Mouse (Mus musculus): Measurements from ENCODE around the gene Isyna1. TPM values are rescaled to one million over a fixed set of nuclear protein-coding genes. Genes with fewer than 3 reads are reported as not detected.

Gene Isyna1
- polyA plus RNA-seq, 1 experiment, result 92.4 TPM

DNA sequence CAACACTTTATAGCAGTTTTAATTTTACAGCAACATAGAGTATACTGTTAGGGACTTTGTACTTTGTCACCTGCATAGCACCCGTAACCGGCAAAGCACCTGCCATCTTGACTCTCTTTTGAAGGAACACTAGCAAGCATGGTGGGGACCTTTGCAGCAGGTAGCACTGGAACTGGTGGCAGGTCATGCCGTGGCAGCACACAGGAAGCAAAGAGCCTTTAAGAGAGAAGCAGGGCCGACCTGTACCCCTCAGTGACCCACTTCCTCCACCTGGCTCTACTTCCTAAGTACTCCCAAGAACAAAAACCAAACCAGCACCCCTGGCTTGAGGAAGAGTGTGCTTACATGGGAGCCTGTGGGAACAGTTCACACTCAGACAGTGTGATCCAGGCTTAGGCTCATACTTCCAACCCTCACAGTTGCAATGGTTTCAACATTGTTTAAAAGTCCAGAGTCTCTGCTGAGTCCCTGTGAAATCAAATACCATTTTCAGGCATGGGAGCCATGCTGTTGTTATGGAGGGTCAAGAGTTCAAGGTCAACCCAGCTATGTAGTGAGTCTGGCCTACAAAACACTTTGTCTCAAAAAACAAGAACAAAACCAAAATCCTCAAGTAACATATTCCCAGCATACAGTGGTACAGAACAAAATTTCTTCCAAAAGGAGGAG lies 39.0 kb upstream of the Isyna1 start:
- Histone ChIP-seq H3K27ac (ENCODE audit: insufficient read depth, low read depth, low read length) (peak overlapping the region; percentile 52; the same call in 1 of the 2 replicates), H3K4me3 (ENCODE audit: low read depth, low read length) (no peak overlapping the region), H3K27me3 (ENCODE audit: control insufficient read depth, insufficient read depth, low read length) (no peaks in the 10 kb centered on the region), H3K36me3 (ENCODE audit: control insufficient read depth, insufficient read depth, low read length) (no peaks in the 10 kb centered on the region), H3K4me1 (ENCODE audit: control insufficient read depth, insufficient read depth, insufficient read length, low read length) (peaks cover 42% of the 10 kb centered on the region)
- 26% methylated on average over 4 of the region's 4 CpGs for WGBS
- TF ChIP-seq POLR2A (IDR thresholded peaks at IDR 0.05; ENCODE audit: low read depth, low read length) (no peak), CTCF (IDR thresholded peaks at IDR 0.05; ENCODE audit: extremely low read depth, insufficient read length, insufficient replicate concordance, low read depth, low read length) (no peak)

DNA sequence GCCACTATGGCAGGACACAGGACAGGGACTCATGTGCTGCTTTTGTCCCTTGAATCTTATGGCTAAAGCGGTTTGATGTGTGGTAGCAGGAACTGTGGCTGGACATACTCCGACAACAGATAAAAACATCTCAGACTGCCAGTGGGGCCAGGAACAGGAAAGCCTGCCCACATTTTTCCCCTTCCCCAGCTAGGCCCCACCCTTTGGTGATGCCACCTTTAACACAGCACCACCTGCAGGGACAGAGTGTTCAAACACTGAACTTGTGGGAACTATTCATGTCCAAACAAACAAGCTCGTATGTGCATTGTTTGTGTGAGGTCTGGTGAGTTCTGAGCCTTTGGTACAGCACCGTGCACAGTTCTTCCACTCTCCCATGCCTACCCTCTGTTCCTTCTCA lies 35.8 kb upstream of the Isyna1 start:
- H3K4me1 ChIP-seq (ENCODE audit: control insufficient read depth, insufficient read depth, insufficient read length, low read length), result peaks cover 53% of the 10 kb centered on the region
- 49% methylated on average over 4 of the region's 4 CpGs for WGBS
- TF ChIP-seq POLR2A (IDR thresholded peaks at IDR 0.05; ENCODE audit: low read depth, low read length), result no peak
- peak; percentile 35; the same call in 1 of the 2 replicates for TF ChIP-seq CTCF (IDR thresholded peaks at IDR 0.05; ENCODE audit: extremely low read depth, insufficient read length, insufficient replicate concordance, low read depth, low read length)

GRCm38 (mm10) chr8:70558983-70559382 lies 35.2 kb upstream of the Isyna1 start:
- no peaks in the 10 kb centered on the region for H3K36me3 ChIP-seq (ENCODE audit: control insufficient read depth, insufficient read depth, low read length)
- H3K27me3 ChIP-seq (ENCODE audit: control insufficient read depth, insufficient read depth, low read length), result no peaks in the 10 kb centered on the region
- H3K4me3 ChIP-seq (ENCODE audit: low read depth, low read length), result no peak overlapping the region
- H3K27ac ChIP-seq (ENCODE audit: insufficient read depth, low read depth, low read length), result no peak overlapping the region
- TF ChIP-seq POLR2A (IDR thresholded peaks at IDR 0.05; ENCODE audit: low read depth, low read length) (no peak), CTCF (IDR thresholded peaks at IDR 0.05; ENCODE audit: extremely low read depth, insufficient read length, insufficient replicate concordance, low read depth, low read length) (no peak)
- WGBS, result 64% methylated on average over 3 of the region's 3 CpGs
- H3K4me1 ChIP-seq (ENCODE audit: control insufficient read depth, insufficient read depth, insufficient read length, low read length), result peaks cover 51% of the 10 kb centered on the region

More for the DNA sequence above, 35.8 kb upstream of the Isyna1 start:
- no peaks in the 10 kb centered on the region for H3K36me3 ChIP-seq (ENCODE audit: control insufficient read depth, insufficient read depth, low read length)
- H3K27me3 ChIP-seq (ENCODE audit: control insufficient read depth, insufficient read depth, low read length), result no peaks in the 10 kb centered on the region
- no peak overlapping the region for H3K4me3 ChIP-seq (ENCODE audit: low read depth, low read length)
- no peak overlapping the region for H3K27ac ChIP-seq (ENCODE audit: insufficient read depth, low read depth, low read length)

DNA sequence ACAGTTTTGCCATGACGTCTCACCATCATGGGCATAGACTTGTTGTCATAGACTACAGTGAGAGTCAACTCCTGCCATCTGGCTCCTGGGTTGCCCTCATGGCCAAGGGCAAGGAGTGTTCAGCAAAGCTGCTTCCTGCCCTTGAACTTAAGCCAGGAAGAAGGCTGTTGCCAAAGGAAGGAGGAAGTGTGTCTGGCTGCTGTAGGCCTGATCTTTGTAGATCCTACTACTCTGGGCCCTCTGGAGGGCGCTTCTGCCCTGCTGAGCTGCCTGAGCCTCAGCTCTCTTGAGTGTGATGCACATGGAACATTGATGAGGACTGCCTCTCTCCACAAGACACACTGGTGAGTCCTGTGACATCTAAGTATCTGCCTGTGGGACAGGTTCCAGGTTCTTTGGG lies 34.1 kb upstream of the Isyna1 start:
- TF ChIP-seq CTCF (IDR thresholded peaks at IDR 0.05; ENCODE audit: extremely low read depth, insufficient read length, insufficient replicate concordance, low read depth, low read length) (peak; percentile 56; the same call in 1 of the 2 replicates), POLR2A (IDR thresholded peaks at IDR 0.05; ENCODE audit: low read depth, low read length) (no peak)
- H3K4me1 ChIP-seq (ENCODE audit: control insufficient read depth, insufficient read depth, insufficient read length, low read length), result peaks cover 51% of the 10 kb centered on the region
- peak overlapping the region; percentile 28 for H3K27ac ChIP-seq (ENCODE audit: insufficient read depth, low read depth, low read length)
- H3K36me3 ChIP-seq (ENCODE audit: control insufficient read depth, insufficient read depth, low read length), result no peaks in the 10 kb centered on the region
- no peaks in the 10 kb centered on the region for H3K27me3 ChIP-seq (ENCODE audit: control insufficient read depth, insufficient read depth, low read length)
- H3K4me3 ChIP-seq (ENCODE audit: low read depth, low read length), result no peak overlapping the region
- WGBS, result 22% methylated on average over 2 of the region's 2 CpGs

GRCm38 (mm10) chr8:70560564-70560963 lies 33.6 kb upstream of the Isyna1 start:
- 59% methylated on average over 3 of the region's 3 CpGs for WGBS
- H3K27ac ChIP-seq (ENCODE audit: insufficient read depth, low read depth, low read length), result no peak overlapping the region
- H3K36me3 ChIP-seq (ENCODE audit: control insufficient read depth, insufficient read depth, low read length), result no peaks in the 10 kb centered on the region
- H3K4me3 ChIP-seq (ENCODE audit: low read depth, low read length), result no peak overlapping the region
- TF ChIP-seq POLR2A (IDR thresholded peaks at IDR 0.05; ENCODE audit: low read depth, low read length) (no peak), CTCF (IDR thresholded peaks at IDR 0.05; ENCODE audit: extremely low read depth, insufficient read length, insufficient replicate concordance, low read depth, low read length) (no peak)
- peaks cover 52% of the 10 kb centered on the region for H3K4me1 ChIP-seq (ENCODE audit: control insufficient read depth, insufficient read depth, insufficient read length, low read length)
- H3K27me3 ChIP-seq (ENCODE audit: control insufficient read depth, insufficient read depth, low read length), result no peaks in the 10 kb centered on the region

GRCm38 (mm10) chr8:70561357-70561756 lies 32.8 kb upstream of the Isyna1 start:
- H3K4me1 ChIP-seq (ENCODE audit: control insufficient read depth, insufficient read depth, insufficient read length, low read length), result peaks cover 54% of the 10 kb centered on the region

DNA sequence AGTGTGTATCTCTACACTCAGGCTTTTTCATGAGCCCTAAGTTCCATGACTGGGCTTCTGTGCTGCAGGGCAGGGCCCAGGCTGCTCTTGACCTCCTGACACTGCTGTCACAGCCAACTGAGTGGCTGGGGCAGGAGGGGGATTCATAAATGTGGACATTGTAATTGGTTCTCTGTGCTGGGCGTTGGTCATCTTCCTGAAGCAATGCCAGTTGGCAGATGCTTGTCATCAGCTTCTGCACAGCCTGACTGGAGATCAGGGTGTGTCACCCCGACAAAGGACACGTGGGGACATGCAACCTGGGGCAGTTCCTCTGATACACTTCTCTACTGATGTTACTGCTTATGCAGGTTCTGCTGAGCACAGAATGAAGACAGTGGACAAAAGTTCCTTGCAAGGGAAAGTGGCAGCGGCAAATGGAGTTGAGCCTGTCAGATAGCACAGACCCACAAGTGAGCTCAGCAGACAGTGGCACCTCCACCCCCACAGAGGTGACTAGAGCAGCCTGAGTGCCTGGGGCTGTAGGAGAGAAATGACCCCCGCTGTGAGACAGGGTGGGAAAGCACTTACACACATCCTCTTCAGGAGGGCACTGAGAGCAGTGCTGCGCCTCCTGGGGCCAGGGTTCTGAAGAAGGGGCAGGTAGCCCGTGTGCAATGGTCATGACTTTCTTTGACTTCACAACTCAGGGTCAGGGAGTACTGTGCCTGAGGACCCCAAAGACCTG lies 32.2 kb upstream of the Isyna1 start:
- Histone ChIP-seq H3K4me1 (ENCODE audit: control insufficient read depth, insufficient read depth, insufficient read length, low read length) (peaks cover 57% of the 10 kb centered on the region), H3K36me3 (ENCODE audit: control insufficient read depth, insufficient read depth, low read length) (no peaks in the 10 kb centered on the region), H3K4me3 (ENCODE audit: low read depth, low read length) (no peak overlapping the region), H3K27me3 (ENCODE audit: control insufficient read depth, insufficient read depth, low read length) (no peaks in the 10 kb centered on the region), H3K27ac (ENCODE audit: insufficient read depth, low read depth, low read length) (peak overlapping the region; percentile 74)
- 48% methylated on average over 7 of the region's 7 CpGs for WGBS
- 0 out of 2 replicates have a peak, but pooled peaks have one; percentile 9 for TF ChIP-seq POLR2A (IDR thresholded peaks at IDR 0.05; ENCODE audit: low read depth, low read length)
- no peak for TF ChIP-seq CTCF (IDR thresholded peaks at IDR 0.05; ENCODE audit: extremely low read depth, insufficient read length, insufficient replicate concordance, low read depth, low read length)

More at GRCm38 (mm10) chr8:70561357-70561756, 32.8 kb upstream of the Isyna1 start:
- no peak overlapping the region for H3K4me3 ChIP-seq (ENCODE audit: low read depth, low read length)
- H3K27me3 ChIP-seq (ENCODE audit: control insufficient read depth, insufficient read depth, low read length), result no peaks in the 10 kb centered on the region
- H3K36me3 ChIP-seq (ENCODE audit: control insufficient read depth, insufficient read depth, low read length), result no peaks in the 10 kb centered on the region
- WGBS, result 54% methylated on average over 4 of the region's 4 CpGs
- H3K27ac ChIP-seq (ENCODE audit: insufficient read depth, low read depth, low read length), result peak overlapping the region; percentile 74
- no peak for TF ChIP-seq POLR2A (IDR thresholded peaks at IDR 0.05; ENCODE audit: low read depth, low read length)
- no peak for TF ChIP-seq CTCF (IDR thresholded peaks at IDR 0.05; ENCODE audit: extremely low read depth, insufficient read length, insufficient replicate concordance, low read depth, low read length)
